Mouse (Mus musculus): ENCODE data around the gene Trex2.

The Trex2 gene

DNA sequence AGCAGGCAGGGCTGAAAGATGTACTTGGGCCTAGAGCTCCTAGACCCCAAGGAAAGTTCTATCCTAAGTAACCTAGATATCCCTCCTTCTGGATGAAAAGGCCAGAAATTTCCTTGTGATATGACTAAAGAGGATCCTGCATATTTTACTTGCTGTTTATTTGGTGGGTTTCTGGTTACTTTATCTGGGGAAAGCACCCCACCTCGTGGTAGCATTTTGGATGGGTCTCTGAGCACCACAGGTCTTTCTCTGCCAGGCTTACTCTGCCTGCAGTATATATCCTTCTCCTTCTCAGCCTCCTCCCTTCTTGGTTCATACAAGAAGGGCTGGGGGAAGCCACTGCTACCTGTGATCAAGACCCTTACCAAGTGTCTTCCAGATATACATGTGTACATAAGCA lies 22.4 kb downstream of the Trex2 start:
- 50% methylated on average over 1 of the region's 1 CpGs for WGBS

DNA sequence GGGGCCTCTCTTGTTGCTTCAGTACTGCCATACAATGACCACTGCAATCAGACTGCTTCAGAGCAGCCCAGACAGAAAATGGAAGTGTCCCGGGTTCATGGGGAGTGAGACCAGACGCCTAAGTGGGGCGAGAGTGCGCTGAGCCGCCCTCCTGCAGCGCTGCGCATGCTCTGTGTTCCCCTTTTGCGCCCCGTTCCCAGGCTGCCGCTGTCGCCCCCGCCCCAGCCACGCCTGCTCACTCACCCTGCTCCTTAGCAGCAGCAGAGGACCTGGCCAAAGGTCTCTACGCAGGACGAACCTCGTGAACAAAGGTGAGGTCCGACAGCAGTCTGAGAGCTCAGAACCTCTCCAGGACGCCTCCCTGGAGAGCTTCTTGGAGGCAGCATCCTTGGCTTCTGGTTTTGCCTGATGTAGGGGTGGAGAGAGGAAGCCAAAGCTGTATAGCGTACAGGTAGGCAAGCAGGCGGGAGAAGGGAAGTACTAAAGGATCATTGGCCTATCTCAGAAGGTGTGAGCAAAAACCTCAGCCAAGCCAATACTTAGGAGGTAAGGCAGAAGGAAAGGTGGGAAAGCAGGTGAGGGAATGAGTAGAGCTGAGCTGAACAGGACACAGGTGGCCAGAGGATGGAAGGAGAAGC lies 24.1 kb downstream of the Trex2 start, which contains the start of gene Zfp92:
TSS of gene Zfp92 (plus strand) at position 217 of the 638 bp plus-strand sequence.
- WGBS: 11% methylated on average over 20 of the region's 20 CpGs

GRCm38 (mm10) chrX:73401616-73402015 lies 33.5 kb downstream of the Trex2 start:
- 97% methylated on average over 12 of the region's 12 CpGs for WGBS

DNA sequence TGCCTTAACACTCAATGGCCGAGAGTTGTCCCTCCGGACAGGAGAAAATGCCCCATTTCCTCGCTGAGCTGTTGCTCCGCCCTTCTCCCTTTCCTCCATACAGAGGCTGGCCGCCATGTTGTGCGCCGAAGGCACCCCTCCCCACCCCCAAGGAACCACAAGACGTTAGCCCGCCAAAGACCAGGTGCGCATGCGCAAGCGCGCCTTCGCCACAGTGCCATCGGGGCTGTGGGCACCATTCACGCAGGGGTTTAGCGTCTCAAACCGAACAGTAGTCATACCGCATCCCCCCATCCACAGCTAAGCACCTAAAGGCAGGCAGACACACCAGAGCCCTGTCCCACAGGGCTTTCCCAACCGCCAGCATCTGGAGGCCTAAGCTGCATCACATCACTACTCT lies 34.2 kb downstream of the Trex2 start:
- WGBS: 95% methylated on average over 16 of the region's 20 CpGs

DNA sequence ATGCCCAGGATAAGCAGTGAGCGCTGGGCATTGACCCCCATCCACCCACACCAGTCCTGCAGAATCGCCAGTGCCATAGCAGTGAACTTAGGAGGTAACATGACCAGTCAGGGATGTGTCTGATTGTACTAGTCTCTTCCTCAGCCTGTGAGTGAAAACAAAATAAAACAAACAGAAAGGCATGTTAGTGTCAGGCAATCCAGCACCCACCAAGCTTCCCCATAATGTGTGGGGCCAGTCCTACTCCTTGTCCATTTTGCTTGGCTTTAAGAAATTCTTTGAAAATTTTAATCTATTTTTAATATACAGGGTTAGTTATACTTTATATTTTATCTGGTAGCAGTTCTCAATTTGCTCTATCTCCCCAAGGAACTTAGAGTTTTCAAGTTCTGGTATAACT lies 36.5 kb downstream of the Trex2 start, which contains the start of gene Gm18336:
TSS of gene Gm18336 (minus strand) at position 101 of the 400 bp plus-strand sequence.
- 85% methylated on average over 2 of the region's 2 CpGs for WGBS

- WGBS: 85% methylated on average over 1 of the region's 1 CpGs
Measured at GRCm38 (mm10) chrX:73396446-73396845, 38.7 kb downstream of the Trex2 start.

- 86% methylated on average over 4 of the region's 4 CpGs for WGBS
Measured at GRCm38 (mm10) chrX:73391481-73391880, 43.7 kb downstream of the Trex2 start.

DNA sequence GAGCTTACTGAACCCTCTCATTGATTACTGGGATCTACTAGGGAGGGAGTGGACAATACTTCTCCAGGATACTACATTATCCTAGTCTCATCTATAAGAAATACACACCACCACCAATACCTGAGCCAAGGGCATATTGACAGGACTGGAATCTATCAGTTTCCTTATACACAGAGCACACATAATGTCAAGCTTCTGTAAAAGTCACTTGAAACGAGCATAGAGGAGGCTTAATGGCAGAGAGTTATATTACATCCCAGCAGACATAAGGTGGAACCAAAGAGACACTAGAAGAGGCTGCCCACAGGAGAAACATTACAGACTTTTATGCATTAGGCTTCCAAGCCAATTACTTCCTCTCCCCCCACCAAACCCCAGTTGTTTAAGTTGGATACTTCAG lies 50.2 kb downstream of the Trex2 start:
- 32% methylated on average over 1 of the region's 1 CpGs for WGBS

DNA sequence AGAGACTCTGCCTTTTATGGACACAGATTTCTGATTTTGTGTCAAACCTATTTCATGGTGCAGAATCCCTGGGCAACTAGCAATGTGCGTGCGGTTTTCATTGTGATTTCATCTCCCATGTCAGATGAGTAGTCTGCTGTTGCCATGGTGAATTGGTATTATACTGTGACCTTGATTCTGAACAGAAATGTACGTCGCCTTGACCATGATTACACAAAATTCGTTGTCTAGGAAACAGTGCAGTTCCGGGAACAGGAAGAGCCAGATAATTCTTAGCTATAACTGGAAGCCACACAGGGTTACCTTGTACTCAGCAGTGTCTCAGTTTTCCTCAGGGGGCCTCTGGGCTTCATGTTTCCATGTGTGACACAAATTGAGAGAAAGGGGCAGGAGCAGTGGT lies 50.7 kb downstream of the Trex2 start:
- 32% methylated on average over 6 of the region's 6 CpGs for WGBS
